Mouse (Mus musculus): ENCODE results near the gene Prnd.

The Prnd gene

GRCm38 (mm10) chr2:131950598-131951095 is at the start of gene Prnd:
TSS of gene Prnd (plus strand) at chr2:131950861.
- DNase-seq (ENCODE audit: low read depth, low spot score), result no peak

- DNase-seq (ENCODE audit: low read depth, low spot score), result no peak
Measured at GRCm38 (mm10) chr2:131902423-131902822, 48.2 kb upstream of the Prnd start.

- DNase-seq (ENCODE audit: low read depth, low spot score), result no peak
Measured at GRCm38 (mm10) chr2:131902867-131903266, 47.8 kb upstream of the Prnd start.

- DNase-seq (ENCODE audit: low read depth, low spot score), result no peak
Measured at GRCm38 (mm10) chr2:131905025-131905424, 45.6 kb upstream of the Prnd start.

- DNase-seq (ENCODE audit: low read depth, low spot score), result no peak
Measured at GRCm38 (mm10) chr2:131905776-131906175, 44.9 kb upstream of the Prnd start.

GRCm38 (mm10) chr2:131906266-131906665 is 44.4 kb upstream of the Prnd start:
- no peak for DNase-seq (ENCODE audit: low read depth, low spot score)

- DNase-seq (ENCODE audit: low read depth, low spot score), result no peak
Measured at GRCm38 (mm10) chr2:131906846-131907245, 43.8 kb upstream of the Prnd start.

- no peak for DNase-seq (ENCODE audit: low read depth, low spot score)
Measured at GRCm38 (mm10) chr2:131907311-131907710, 43.4 kb upstream of the Prnd start.

GRCm38 (mm10) chr2:131908351-131908861 is 42.3 kb upstream of the Prnd start:
- DNase-seq (ENCODE audit: low read depth, low spot score), result no peak

- no peak for DNase-seq (ENCODE audit: low read depth, low spot score)
Measured at GRCm38 (mm10) chr2:131908906-131909305, 41.8 kb upstream of the Prnd start.

GRCm38 (mm10) chr2:131909683-131910572 is 40.7 kb upstream of the Prnd start, which contains the start of the genes Prnp and Prn:
TSS of gene Prnp (plus strand) at chr2:131909928.
TSS of gene Prn (plus strand) at chr2:131909957.
- peak; percentile 65 for DNase-seq (ENCODE audit: low read depth, low spot score)

GRCm38 (mm10) chr2:131910847-131911246 is 39.8 kb upstream of the Prnd start:
- DNase-seq (ENCODE audit: low read depth, low spot score), result no peak

GRCm38 (mm10) chr2:131911341-131911740 is 39.3 kb upstream of the Prnd start:
- no peak for DNase-seq (ENCODE audit: low read depth, low spot score)

- DNase-seq (ENCODE audit: low read depth, low spot score), result no peak
Measured at GRCm38 (mm10) chr2:131912526-131913258, 38.0 kb upstream of the Prnd start.

- DNase-seq (ENCODE audit: low read depth, low spot score), result no peak
Measured at GRCm38 (mm10) chr2:131932275-131932902, 18.3 kb upstream of the Prnd start.

- DNase-seq (ENCODE audit: low read depth, low spot score), result no peak
Measured at GRCm38 (mm10) chr2:131933013-131933412, 17.6 kb upstream of the Prnd start.

GRCm38 (mm10) chr2:131933598-131933997 is 17.1 kb upstream of the Prnd start:
- DNase-seq (ENCODE audit: low read depth, low spot score), result no peak

- DNase-seq (ENCODE audit: low read depth, low spot score), result no peak
Measured at GRCm38 (mm10) chr2:131934243-131934642, 16.4 kb upstream of the Prnd start.

- no peak for DNase-seq (ENCODE audit: low read depth, low spot score)
Measured at GRCm38 (mm10) chr2:131935390-131936105, 15.1 kb upstream of the Prnd start.

GRCm38 (mm10) chr2:131936410-131936809 is 14.3 kb upstream of the Prnd start:
- no peak for DNase-seq (ENCODE audit: low read depth, low spot score)

Measured in WW6 (cell line).